Mouse (Mus musculus) liver (tissue): Measurements from ENCODE around the gene Sim1.
A peak's percentile ranks its signal among the peaks of the same experiment; 100 is the strongest.

Experiments used
- DNase-seq: peaks from one replicate; pipeline ENCODE4 v3.0.0-alpha.2; 2020; ENCODE audit warnings: mixed read lengths

The Sim1 gene

DNA sequence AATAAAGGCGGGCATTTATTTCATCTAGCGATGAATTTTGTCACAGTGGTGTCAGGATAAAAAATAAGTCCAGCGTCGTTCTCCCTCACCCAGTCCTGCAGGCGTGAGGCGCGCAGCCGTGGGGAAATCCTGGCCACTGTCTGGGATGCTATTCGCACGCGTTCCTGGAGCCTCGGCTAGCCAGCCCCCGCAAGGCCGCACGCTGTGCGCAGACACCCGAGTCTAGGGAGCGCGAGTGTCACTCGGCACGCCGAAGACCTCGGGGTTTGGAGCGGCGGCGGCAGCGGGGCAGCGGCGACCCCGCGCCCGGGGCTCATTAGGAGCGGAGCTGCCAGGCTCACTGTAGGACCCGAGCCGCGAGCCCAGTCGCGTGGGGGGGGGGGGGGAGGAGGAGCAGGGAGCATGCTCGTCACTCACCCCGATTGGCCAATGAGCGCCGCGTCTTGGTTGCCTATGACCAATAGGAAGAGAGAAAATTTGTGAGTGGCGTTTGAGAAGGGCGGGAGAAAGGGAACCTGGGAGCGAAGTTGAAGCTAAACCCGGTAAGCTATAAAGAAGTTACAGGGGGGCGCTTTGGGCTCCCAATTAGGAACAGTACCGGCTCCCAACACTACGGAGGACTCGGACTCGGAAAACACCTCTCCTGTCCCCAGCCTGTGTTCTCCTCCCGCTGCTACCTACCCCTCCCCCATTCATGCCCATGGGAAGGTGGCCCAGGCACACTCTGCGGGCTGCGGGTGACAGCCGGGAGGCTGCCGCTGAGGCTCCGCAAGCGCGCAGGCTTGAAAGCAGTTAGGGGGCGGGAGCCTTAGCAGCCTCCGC lies at the start of gene Sim1:
Gene Sim1, plus strand, starts transcription at position 585 of the 822 bp plus-strand sequence.
- DNase-seq = peak; percentile 76

- DNase-seq = no peak
These were observed 26.4 kb upstream of the Sim1 start for GRCm38 (mm10) chr10:50868202-50868601.

- DNase-seq = no peak
These were observed 17.6 kb upstream of the Sim1 start for GRCm38 (mm10) chr10:50876952-50877351.

DNA sequence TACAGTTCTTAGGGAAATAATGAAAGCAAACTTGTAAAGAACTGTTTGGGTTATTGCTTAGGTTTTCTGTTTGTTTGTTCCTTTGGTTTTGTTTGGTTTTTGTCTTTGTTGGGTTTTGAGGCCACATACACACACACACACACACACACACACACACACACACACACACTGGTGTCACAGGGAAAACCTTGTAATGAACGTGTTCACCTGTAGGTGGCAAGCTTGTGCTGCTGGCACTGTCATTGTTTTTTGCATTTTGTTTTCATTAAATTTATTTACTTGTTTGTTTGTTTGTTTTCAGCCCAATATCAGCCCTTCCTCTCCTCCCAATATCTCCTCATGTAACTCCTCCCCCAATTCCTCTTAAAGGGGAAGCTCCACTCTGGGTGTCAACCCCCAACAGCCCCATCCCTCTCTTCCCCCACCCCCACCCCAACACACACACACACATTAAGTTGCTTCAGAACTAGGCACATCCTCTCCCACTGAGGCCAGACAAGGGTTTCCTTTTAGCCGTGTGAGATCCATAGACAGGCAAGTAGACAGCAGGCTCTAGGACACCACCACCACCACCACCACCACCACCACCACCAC lies 13.0 kb upstream of the Sim1 start:
- DNase-seq = no peak

DNA sequence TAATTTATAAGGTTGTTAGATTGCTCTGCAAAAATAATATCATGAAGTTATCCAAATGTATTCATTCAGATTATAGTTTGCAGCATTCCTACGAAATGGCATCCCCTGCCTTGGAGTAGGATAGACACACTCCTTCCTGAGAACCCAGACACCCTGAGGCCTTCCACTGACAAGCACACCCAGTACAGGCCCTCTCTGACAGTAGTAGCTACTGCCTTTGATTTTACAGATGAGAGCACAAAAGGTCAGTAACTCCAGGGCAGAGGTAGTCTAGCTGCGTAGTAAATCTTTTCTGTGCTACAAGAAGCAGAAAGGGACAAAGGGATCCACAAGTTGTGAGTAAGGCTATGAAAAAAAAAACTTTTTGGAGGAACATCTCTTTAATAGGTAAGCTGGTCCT lies 12.2 kb upstream of the Sim1 start:
- no peak for DNase-seq

DNA sequence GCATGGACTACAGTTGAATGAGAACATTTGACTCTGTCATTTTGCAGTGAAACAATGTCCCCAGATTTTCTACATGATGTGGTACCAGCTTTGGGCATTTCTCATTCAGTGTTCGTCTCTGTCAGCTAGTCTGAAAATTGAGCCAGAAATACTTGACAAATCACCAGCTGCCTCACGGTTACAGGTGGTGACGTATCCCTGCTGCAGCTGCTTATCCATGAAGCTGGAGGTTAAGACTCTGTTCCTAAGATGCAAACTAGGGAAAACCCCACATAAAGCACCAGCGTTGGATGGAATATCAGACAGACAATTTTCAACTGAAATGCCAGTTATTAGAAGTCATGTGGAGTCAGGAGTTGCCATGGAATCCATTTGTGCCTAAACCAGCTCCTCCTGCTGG lies 8.2 kb upstream of the Sim1 start:
- DNase-seq = no peak

DNA sequence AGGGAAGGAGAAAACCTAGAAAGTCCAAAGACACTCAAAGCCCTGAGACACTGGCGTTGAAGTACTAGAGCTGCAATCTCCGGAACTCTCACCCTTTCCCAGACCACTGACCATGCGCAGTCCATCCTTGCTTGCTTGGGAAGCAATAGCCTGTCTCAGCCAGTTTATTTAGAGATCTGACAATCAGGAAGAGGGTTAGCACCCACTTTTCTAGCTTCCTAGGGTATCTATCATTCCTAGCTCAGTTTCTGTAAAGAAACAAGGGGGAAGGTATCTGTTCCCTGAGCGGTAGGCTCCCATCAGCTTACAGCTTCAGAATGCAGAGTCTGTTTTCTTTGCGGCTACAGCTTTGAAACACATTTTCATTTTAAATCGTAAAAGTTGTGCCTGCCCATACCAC lies 3.9 kb upstream of the Sim1 start:
- no peak for DNase-seq

DNA sequence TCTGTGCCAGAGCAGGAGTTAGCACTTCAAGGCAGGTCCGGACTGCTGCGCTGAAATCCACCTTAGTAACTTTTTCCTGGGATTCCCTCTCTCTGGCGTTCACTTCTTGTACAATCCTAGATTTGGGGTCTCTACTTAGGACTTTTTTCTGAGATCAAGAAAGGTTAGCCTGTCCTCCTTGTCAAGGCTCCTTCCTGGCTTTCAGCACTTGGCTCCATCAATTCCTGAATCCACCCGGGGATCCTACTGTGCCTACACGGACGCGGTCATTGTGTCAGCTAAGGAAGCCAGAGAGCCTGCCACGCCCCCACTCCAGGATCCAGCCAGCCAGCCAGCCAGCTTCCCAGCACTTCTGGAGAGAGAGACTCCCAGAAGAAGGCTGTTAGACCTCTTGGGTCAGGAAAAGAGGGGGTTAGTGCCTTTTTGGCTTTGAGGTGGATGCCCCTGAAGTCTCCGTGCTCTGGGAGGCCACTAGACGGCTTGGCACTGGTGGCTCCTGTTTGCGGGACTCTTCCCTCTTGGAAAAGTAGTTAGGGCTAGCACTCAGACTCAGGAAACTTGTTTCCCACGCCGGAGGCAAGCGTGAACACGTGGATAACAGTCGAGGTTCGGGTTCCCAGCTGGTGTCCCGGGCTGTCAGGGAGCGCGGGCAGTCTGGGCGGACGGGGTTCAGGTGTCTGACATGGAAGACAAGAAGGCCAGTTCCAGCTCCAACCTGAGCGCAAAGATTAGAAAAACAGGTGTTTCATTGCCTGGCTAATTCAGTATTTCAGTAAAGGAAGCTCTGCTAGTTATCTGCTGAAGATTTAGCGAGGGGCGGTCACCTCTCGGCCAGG lies 2.5 kb upstream of the Sim1 start:
- DNase-seq = no peak

DNA sequence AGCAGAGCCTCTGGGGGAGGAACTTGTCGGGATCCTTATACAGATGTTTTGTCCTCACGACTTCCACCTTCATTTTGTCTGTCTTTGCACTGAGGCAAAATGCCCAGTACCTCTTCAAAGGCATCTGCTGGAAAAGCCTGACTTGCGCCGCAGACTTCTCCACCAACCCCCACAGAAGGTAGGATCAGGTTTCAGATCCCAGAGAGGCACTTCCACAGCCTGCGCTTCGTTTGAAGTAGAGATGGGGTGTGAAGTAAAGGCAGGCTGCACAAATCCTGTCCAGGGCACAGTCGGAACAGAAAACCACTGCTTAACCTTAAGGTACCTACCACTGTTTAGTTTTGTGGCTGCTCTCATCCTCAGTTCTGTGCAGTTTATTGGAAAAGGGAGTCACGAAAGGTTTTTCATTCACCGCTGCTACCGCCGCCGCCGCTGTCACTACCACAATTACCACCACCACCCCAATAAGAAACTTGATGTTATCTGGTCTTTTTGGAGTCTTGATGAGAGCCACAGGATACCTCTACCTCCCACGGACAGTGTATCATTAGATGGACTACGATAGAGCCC lies 1.7 kb upstream of the Sim1 start:
- no peak for DNase-seq

DNA sequence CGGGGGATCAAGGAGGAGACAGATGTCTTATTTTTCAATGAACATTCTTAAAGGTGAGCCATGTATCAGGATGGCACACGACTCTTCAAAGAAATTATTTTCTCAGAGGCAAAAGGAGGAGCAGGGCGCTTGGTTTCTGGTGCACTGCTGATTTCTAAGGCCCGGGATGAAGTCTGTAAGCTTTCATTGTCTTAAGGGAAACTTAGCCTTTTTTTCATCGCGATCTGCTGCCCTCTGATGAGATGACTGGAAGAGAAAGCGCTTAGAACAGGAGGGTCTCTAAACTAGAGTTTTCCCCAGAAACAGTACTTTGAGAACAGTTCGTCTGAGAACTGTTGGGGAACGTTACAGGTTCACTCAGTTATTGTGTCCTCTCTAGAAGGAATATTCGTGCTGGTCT lies 1.0 kb upstream of the Sim1 start:
- no peak for DNase-seq

GRCm38 (mm10) chr10:50895091-50895790 lies 687 bp downstream of the Sim1 start:
- no peak for DNase-seq

DNA sequence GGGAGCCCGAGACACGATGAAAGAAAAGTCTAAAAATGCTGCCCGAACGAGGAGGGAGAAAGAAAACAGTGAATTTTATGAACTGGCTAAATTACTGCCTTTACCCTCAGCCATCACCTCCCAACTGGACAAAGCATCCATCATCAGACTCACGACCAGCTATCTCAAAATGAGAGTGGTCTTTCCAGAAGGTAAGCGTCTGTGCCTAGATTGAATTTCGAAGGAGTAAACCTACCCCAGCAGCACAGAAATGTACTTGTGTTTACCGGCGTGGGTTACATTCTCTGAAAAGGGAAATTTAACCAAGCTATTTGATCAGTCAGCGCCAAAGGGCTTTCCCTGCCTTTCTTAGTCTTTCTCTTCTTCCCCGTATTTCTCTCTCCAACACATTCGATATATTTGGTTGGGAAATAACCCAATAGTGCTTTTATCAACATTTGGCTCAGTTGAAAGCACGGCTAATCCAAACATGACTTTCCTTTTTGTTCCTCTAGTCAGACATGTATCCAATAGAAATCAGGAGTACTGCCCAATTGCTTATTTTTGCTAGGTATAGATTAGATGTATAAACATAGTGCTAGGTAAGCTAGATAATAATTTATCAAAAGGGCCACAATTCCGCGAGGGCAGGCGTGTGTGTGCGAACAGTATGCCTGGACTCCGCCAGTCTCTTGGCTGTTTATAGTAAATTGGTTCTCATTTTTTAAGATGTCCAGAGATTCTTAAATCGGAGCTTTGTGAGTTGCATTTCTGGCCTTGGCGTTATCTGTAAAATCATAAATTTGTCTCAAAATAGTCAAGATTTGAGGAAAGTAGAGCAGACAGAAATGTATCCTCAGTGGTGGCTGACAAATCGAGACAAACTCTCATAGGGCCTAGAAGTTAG lies 1.6 kb downstream of the Sim1 start:
- no peak for DNase-seq

DNA sequence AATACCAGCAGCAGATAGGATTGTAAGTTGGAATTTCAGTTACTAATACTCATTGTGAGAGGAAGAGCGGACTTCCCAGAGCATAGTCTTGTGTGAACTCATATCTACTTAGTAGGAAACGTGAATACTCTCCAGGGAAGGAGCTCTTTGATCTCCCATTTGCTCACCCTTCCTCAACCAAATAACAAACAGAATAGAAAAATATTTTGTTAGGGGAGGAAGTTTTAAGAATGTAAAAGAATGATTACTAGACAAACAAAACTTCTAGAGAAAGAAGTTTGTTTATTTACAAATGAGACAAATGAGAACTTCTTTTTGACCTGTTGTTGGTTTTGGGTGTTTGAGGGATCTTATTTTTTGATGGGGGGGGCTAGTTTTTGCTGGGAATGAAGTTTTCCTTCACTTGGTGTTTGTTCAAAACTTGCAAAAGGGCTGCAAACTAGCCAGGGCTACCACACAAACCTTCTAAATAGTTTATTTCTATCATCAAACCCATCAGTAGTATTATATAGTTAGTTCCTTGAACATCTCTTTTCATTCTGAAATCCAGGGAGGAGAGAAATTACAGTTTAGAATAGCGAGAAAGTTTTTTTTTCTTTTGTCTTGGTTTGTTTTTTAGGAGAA lies 2.3 kb downstream of the Sim1 start:
- DNase-seq = no peak

GRCm38 (mm10) chr10:50897530-50898471 lies 3.2 kb downstream of the Sim1 start:
- no peak for DNase-seq

GRCm38 (mm10) chr10:50898621-50899020 lies 4.1 kb downstream of the Sim1 start:
- DNase-seq = no peak

DNA sequence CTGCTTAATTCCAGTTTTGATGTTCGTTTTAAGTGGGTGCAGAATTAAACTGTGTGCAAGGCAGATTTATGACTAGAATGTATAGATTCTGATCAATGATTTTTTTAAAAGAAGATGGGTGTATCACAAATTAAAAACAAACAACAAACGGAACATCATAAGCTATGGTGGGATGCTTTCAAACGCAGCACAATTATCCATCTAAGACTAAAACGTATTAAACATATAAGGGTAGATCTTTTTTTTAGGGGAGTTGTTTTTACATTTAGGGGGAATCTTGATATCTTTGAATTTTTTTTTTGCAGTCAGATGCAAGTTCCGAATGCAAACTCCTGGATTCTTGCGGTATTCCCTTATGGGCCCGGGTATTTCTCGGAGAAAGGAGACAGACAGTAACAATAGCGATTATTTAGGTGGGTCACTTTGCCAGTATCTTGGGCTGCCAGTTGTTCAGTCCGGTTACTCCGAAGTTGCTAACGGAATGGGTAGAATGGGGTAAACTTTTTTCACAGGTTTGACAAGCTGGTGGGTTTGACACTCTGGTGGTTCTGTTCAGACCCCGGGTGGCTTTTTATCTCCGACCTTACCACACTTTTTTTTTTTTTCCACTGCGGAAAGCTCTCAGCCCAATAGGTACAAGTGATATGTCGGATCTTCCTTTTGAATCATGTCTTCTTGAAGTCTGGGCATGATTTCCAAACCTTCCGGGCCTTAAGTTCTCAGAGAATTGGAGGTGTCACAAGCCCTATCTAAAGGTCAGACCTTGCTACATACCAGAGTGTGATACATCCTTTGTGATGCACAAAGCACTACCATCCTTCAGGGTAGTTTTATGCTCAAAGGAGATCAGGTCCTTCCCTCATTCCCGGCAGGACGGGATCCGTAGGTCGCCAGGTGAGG lies 5.5 kb downstream of the Sim1 start:
- no peak for DNase-seq

GRCm38 (mm10) chr10:50900746-50901600 lies 6.4 kb downstream of the Sim1 start:
- no peak for DNase-seq
